Mouse (Mus musculus): ENCODE results near the gene Vcam1.

Vcam1 gene

DNA sequence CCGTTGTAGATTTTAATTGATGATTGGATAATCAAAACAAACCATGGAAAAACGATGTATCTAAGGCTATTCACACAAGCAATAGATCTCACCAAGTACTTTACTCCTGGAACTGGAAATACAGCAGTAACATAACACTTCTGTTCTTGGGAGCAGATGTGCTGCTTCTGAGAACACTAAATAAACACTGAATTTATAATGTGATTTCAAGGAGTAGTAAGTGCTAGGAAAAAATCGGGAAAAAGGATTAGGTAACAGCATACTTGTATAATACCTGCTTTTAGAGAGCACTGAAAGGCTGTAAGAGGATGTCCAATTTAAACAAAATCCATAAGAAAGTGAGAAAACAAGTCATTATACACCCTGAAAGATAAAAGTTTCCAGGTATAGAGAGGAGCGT lies 43.5 kb downstream of the Vcam1 start:
- DNase-seq (ENCODE audit: low read depth, low spot score), result no peak

DNA sequence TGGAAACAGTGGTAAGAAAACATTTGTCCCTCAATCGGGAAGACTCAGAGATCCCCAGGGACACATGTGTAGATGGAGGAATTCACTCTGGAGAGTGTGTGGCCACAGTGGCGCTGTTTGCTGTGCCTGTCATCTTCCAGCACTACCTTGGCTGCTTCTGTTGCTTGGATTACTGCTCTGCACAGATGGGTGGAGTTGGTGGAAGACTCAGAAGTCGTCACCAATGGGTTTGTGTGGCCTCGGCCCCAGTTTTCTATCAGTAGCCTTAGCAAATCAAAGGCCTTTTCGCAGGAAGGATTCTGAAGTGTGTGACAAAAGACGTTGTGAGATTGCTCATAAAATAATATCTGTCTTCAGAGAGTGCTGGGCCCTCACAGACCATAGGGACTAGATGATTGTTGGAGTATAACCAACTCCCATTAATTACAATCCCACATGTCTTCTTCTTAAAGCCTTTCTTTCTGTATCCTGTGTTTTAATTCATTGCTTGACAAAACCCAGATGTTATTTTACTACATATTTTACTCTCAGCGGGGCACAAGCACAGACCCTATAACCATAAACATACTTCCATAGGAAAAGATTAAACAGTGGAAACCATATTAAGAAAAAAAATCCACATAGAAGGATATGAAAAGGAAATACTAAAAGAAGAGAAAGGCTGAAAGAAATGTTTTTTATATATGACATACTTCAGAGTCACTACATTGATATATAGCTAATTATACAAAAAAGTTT lies 48.4 kb downstream of the Vcam1 start:
- no peak for DNase-seq (ENCODE audit: low read depth, low spot score)

DNA sequence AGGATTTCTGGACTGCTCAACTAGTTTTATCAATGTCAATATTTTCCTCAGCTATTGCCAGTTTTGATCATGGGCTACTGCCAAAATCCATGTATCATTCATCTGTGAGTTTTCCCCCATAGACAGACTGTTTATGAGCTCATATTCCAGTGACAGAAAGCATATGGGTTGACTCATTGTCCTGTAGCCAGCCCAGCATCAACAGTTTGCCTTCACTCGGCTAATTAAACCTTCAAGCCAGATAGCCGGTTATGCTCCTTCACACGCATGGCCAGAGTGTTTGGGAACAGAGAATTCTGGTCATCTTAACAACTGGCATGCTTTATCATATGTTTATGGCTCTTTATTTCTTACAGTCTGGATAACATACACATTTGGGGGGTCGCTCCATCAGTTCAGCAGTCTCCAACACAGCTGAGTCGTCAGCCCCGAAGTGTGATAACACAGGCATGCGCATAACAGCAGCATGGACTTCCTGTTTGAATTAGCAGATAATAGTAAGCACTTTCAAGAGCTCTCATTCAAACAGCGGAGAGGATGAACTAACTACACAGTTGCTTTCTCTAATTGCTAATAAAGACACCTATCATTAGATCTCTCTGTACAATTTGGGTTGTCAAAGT lies 49.2 kb downstream of the Vcam1 start:
- DNase-seq (ENCODE audit: low read depth, low spot score), result no peak

DNA sequence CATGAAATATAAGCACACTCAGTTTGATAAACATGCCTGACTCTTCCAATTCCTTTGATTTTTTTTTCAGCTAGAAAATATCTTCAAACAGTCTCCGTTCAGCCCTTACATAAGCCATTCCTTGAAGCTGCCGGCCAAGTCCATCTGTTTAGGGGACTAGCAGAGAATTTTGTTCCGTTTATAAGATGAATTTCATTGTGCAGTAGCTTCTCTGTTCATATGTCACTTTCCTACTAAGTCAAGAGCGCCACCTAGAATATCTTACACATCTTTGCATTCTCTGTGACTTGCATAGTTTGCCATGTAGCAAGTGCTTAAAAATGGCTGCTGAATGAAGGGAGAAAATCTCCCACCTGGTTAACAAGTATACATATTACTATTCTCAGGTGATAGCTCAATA lies 51.0 kb downstream of the Vcam1 start:
- no peak for DNase-seq (ENCODE audit: low read depth, low spot score)

DNA sequence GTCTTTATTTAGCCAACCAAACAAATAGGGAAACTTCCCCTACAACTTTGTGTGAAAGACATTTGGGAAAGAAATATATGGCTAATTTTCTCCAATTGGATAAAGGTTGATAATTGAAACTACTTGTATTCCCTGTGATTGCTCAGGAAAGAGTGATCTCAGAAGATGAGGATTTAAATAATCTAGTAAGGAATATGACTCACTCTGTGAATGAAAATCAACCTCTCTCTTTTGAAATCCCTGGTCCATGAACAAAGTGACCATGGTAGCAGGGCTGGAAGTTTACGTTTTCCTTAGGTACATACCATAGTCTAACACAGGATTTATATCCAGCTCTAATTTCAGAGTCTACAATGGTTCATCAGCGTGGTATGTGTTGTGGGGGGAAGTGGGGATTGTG lies 52.7 kb downstream of the Vcam1 start:
- DNase-seq (ENCODE audit: low read depth, low spot score), result no peak

DNA sequence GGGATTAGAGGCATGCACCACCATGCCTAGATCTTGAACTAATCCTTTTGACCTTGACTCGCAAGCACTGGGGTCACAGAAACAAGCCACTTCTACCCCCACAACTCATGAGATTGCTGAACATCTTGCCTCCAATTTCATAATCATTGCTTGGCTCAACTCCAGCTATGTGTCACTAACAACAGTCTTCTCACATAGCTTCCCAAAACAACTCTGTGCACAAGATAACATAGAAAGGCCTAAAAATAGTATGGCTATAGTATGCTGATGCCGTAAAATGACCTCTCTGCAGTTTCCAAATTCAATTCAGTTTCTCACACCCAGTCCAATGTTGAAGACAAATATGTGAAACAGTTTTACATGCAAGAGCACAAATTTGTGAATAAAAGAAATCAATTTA lies 56.9 kb downstream of the Vcam1 start:
- DNase-seq (ENCODE audit: low read depth, low spot score), result no peak

DNA sequence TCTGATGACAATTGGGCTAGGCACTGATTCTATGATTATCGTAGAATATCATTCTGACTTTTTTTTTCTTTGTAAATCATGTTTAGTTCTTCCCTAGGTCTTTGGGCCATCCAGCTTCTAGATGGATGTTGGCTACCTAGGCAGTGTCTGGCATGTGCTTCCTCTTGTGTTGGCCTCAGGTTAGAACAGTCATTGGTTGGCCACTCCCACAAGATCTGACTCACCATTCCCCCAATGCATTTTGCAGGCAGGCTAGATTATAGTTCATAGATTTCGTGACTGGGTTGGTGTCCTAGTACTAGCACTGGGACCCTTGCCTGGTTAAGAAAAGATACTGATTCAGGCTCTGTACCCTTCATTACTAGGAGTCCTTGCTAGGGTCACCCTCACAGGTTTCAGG lies 67.3 kb downstream of the Vcam1 start:
- DNase-seq (ENCODE audit: low read depth, low spot score), result no peak

DNA sequence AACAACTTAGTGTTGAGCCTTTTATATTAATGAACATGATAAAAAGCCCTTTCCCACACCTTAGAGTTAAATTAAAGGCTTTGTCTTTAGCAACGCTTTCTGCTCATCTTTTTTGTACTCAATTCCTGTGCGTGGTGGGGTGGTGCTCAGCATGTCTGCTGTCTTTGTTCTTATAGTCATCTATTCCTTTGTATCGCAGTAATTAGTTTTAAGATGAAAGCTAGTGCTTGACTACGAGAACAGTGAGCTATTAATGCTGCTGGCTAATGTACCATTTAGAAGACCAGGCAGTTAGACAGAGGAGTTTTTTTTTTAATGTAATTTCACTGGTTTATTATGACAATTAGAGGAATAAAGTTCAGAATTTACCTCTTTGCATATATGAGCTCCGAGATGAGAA lies 69.2 kb downstream of the Vcam1 start:
- no peak for DNase-seq (ENCODE audit: low read depth, low spot score)
